Mouse (Mus musculus): ENCODE measurements around the gene Ffar1. TPM values are rescaled to one million over a fixed set of nuclear protein-coding genes. Genes with fewer than 3 reads are reported as not detected.

Ffar1 gene
- total RNA-seq (2021) = not detected
- long read RNA-seq, experiment 1 = 0 reads
- long read RNA-seq, experiment 2 = 0 reads

DNA sequence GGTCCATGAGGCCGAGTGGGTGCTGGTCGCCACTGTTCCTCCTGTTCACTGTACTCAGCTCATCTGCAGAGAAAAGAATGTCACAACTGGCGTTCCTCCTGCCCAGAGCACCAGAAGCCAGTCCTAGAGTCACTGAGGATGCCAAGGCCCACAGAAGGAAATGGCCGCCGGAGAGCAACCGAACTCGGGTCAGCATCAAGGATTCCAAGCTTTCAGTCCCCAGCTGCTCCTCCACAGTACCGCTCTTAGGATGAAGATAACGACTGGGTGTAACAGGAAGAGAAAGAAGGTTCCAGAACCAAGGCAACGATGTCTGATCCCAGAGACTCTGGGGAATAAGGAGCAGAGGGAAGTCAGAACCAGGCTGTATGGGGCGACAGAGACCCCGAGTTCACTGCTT is at the start of gene Ffar1:
Gene Ffar1 (minus strand): TSS at position 101 of the 400 bp plus-strand sequence.
- DNase-seq (ENCODE audit: low spot score in 2 of 2) = no peak

GRCm38 (mm10) chr7:30909773-30910172 is 48.4 kb upstream of the Ffar1 start:
- no peak for DNase-seq (ENCODE audit: low spot score in 2 of 2)

DNA sequence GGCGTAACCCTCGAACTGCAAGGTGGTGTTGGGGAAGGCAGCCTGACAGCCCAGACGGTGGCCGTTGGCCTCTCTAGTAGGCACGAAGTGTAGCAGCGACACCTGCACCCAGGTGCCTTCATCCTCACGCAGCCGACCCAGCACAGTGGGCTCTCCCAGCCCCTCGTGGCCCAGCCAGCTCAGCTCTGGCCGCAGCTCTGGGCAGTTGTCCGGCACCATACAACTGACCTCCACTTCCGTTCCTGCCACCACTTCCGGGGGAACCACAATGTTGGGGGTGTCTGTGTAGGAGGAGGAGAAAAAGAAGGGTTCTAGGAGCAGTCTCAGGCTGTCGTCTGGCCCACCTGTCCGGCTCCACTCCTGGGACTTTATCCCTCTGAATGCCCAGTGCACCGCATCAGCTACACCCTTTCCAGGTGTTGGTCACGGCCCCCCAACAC is 47.6 kb upstream of the Ffar1 start:
- DNase-seq (ENCODE audit: low spot score in 2 of 2) = no peak

DNA sequence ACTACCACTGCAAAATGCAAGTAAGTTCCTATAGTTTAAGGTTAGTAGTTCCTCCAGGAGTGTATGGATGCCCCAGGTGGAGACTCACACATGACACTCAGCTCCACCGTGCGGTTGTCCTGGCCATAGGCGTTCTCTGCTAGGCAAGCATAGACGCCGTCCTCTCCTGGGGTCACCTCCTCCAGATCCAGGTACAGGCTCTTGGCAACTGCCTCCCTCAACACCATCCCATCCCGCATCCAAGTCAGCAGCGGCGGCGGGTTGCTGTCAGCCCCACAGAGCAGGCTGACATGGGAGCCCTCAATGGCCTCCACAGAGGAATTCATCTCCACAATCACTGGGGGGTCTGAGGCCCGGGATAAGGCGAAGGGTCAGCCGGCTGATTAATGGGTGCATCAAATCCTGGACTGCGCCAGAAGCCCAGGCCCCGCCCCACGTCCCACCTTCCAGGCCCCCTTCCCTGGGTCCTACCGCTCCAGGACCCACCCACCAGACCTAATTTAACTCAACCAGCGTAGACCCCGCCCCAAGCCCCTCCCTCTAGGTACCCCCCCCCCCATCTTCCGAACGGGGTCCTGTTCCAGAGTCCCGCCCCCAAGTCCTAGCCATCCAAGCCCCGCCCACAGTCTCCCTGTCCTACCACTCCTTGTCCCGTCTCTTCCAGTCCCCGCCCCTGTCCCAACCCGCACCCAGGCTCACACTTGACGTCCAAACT is 47.1 kb upstream of the Ffar1 start:
- DNase-seq (ENCODE audit: low spot score in 2 of 2) = no peak

- DNase-seq (ENCODE audit: low spot score in 2 of 2) = peak; percentile 17 to 21
These were observed 42.7 kb upstream of the Ffar1 start for GRCm38 (mm10) chr7:30904042-30904441.

DNA sequence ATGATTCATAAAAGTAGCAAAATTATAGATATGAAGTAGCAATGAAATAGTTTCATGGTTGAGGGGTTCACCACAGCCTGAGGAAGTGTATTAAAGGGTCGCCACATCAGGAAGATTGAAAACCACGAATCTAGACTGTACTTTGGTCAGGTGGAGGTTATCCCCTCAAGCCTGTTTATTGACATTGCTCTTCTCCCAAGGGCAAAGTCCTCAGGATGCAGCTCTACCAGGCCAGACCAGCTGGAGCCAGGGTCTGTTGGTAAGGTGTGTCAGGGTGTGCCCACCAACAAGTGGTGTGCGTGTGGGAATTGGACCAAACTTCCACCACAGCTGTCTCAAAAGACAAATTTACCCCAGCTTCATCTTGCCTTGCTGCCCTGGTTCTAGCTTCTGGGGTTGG is 33.9 kb upstream of the Ffar1 start:
- DNase-seq (ENCODE audit: low spot score in 2 of 2) = no peak

GRCm38 (mm10) chr7:30892515-30892914 is 31.2 kb upstream of the Ffar1 start:
- no peak for DNase-seq (ENCODE audit: low spot score in 2 of 2)

- DNase-seq (ENCODE audit: low spot score in 2 of 2) = no peak
These were observed 30.4 kb upstream of the Ffar1 start for GRCm38 (mm10) chr7:30891746-30892145.

GRCm38 (mm10) chr7:30890681-30891080 is 29.3 kb upstream of the Ffar1 start:
- DNase-seq (ENCODE audit: low spot score in 2 of 2) = no peak

DNA sequence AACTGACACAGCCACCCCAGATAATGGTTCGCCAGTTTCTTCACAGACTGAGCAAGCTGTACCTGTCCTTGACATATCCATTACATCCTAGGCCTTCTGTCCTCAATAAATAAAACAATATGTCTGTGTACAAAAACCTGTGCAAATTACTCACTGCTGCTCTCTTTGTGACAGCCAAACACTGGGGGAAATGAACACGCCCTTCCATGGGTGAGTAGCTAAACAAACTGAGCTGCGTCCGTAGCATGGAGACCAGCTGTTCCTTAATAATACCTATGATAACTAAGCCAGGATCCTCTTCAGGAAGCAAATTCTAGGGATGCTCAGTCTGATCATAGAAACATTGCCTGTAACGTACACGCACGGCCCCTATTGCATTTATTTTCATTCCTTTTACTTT is 27.4 kb upstream of the Ffar1 start:
- no peak for DNase-seq (ENCODE audit: low spot score in 2 of 2)

GRCm38 (mm10) chr7:30887568-30888188 is 26.3 kb upstream of the Ffar1 start:
- peak in 1 of 2 experiments; percentile 5 for DNase-seq (ENCODE audit: low spot score in 2 of 2)

DNA sequence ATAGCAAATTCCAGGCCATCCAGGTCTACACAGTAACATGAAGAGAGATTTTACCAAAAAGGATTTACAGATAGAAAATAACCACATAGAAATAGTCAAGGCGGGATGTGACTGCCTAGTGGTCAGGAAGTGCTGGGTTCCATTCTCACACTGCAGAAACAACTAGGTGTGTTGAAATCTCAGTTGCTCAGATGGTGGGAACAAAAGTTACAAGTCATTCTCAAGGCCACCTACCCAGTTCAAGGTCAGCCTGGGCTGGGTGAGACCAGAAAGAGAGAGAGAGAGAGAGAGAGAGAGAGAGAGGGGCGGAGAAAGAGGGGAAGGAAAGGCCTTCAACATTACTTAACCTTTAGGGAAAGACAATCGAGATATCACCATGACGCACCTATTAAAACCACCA is 25.5 kb upstream of the Ffar1 start:
- DNase-seq (ENCODE audit: low spot score in 2 of 2) = no peak

DNA sequence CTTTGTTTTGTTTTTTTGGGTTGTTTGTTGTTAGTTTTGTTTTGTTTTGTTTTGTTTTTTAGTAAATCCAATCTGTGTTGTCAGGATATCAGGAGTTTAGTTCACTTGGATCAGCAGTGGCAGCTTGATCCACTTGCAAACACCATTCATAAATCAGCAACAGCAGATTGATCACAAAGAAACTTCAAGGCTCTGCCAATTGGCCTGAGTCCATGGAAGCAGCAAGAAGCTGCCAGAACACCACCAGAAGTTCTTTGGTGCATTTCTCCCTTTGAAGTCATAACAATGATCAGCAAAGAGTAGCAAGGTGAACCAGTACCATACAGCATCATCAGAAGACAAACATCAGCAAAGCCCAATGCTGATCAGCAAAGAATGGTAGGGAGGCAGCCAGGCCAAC is 22.7 kb upstream of the Ffar1 start:
- no peak for DNase-seq (ENCODE audit: low spot score in 2 of 2)

- DNase-seq (ENCODE audit: low spot score in 2 of 2) = no peak
These were observed 20.0 kb upstream of the Ffar1 start for GRCm38 (mm10) chr7:30881367-30881766.

DNA sequence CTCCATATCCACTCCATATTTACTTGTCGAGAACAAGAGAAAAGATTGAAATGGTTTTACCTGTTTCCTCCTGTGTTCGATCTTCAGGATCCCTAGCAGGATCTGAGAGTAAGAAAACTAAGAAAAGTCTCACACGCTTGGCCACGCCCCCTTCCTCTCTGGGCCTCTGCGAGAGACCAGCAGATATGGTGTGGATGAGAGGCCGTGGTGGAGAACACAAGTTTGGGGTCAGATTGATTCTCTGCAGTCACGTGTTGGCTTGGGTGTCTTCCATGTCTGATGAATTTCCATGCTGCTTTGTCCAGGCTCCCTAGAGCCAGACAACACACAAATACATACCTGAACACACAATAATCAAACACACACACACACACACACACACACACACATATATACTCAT is 18.8 kb upstream of the Ffar1 start, which contains the start of gene Cd22:
Gene Cd22 (minus strand): TSS at position 167 of the 400 bp plus-strand sequence.
- DNase-seq (ENCODE audit: low spot score in 2 of 2) = no peak

DNA sequence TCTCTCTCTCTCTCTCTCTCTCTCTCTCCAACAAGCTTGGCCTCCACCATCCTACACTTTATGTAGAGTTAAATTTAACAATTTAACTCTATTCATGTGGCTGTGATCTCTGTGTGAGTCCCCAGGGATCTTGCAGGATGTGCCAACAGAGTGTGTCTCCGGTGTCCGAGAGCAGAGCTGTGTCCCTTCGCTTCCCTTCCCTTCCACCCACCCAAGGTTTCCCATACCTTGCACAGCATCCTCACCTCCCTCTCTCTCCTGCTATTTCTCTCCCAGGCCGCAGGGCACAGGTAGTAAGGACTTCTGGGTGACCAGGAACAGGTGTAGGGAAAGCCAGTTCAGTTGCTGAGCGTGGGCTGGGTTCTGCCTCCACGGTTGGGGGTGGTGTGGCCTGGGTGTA is 17.6 kb upstream of the Ffar1 start:
- no peak for DNase-seq (ENCODE audit: low spot score in 2 of 2)

DNA sequence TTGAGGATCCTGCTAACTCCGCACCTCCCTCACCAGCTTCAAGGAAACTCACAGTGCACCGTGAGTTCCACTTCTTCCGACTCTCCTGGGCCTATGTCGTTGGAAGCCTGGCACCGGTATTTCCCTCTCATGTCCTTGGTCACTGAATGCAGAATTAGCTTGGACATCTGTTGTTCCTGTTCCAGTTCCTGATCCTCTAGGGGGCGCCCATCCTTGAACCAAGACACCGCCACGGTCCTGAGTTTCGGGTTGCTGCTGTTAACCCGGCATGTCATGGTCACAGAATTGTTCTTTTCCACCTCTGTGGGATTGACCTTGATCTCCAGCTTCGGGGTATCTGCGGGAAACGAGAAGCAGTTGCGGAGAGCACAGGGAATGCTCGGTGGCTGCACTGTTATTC is 11.7 kb upstream of the Ffar1 start:
- peak; percentile 68 to 79 for DNase-seq (ENCODE audit: low spot score in 2 of 2)

GRCm38 (mm10) chr7:30863386-30863785 is 2.0 kb upstream of the Ffar1 start:
- no peak for DNase-seq (ENCODE audit: low spot score in 2 of 2)

DNA sequence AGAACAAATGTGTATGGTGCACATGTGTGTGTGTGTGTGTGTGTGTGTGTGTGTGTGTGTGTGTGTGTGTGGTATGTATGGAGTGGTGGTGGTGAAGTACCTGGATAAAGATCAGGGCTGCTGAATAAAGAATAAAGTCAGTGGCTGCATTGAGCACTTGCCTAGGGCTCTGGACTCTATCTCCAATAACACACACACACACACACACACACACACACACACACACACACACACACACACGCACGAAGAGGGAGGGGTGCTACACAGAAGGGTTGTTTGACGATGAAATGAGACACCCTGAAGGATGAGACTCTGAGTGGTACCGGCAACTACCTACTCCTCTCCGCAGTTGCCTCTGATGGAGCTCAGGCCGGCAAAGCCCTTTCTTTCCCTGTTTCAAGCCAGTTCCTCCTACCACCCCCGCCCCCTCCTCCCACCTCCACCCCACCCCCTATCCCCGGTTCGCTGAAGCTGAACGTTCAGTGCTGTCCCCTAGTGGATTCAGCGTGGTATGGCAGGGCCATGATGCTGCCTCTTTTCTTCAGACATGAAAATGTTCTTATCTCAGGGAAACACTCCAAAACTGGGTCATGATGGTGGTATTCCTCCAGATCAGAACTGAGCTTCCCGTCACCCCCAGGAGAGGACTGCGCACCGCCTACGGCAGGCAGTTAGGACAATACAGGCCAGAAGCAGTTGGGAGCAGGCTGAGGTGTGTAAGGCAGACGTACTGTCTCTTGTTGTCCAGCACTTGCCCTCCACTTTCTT is 1.5 kb downstream of the Ffar1 start:
- DNase-seq (ENCODE audit: low spot score in 2 of 2) = peak; percentile 39 to 46

- DNase-seq (ENCODE audit: low spot score in 2 of 2) = peak; percentile 78 to 79
These were observed 2.1 kb downstream of the Ffar1 start for GRCm38 (mm10) chr7:30859290-30859634.

DNA sequence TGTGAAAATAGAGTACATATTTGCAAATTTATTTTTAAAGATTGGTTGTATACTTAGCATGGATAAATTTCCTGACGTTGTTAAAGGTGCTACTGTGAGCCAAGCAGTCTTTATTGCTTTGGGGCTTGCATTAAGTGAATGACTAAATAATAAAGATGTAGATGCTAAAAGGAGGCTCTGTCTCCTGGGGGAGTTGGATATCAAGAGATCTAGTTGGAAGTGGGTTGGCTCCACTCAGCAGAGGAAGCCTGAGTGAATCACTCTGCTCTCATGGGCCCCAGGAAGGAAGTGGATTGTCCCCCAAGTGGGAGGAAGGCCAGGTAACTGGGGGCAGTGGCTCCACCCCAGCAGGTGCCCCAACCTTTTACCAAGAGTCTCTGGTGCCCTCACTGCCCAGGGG is 3.6 kb downstream of the Ffar1 start:
- DNase-seq (ENCODE audit: low spot score in 2 of 2) = no peak

DNA sequence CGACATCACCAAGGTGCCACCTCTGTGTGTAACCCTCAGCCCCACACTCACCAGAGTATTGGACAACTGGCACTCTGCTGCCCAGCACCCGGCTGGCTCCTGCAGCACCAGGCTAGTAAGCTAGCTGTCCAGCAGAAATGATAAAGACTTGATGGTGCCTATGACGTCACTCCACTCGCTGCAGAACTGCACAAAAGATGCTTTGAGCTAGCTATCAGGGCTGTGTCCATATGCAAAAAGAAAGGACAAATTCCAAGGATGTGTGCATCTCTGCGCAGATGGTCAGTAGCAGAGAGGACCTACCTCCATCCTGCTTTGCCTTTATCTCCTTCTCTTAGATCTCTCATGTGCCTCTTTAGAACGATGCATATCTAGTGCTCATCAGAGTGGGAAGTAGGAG is 5.3 kb downstream of the Ffar1 start, which contains the start of gene Ffar3:
Gene Ffar3 (minus strand): TSS at position 101 of the 400 bp plus-strand sequence.
- DNase-seq (ENCODE audit: low spot score in 2 of 2) = no peak

Data from left cerebral cortex, adult 18-20 months (tissue).